Mouse (Mus musculus): ENCODE results near the gene Secisbp2l.

Gene Secisbp2l

GRCm38 (mm10) chr2:125782719-125783109 lies at the start of gene Secisbp2l:
TSS of gene Secisbp2l (minus strand) at chr2:125782870.
- in situ Hi-C loops (cut with MboI, MseI), result no loop called here

- in situ Hi-C loops (cut with MboI, MseI), result no loop called here
These were observed 47.3 kb upstream of the Secisbp2l start for GRCm38 (mm10) chr2:125829924-125830323.

- in situ Hi-C loops (cut with MboI, MseI), result no loop called here
These were observed 45.2 kb upstream of the Secisbp2l start for GRCm38 (mm10) chr2:125827898-125828297.

- in situ Hi-C loops (cut with MboI, MseI), result no loop called here
These were observed 43.5 kb upstream of the Secisbp2l start for GRCm38 (mm10) chr2:125826201-125826600.

GRCm38 (mm10) chr2:125820397-125820796 lies 37.7 kb upstream of the Secisbp2l start:
- in situ Hi-C loops (cut with MboI, MseI), result no loop called here

- in situ Hi-C loops (cut with MboI, MseI), result loop anchor here (5.0 kb wide), 1 partner anchor 257 kb away; no protein-coding TSS in a partner anchor
These were observed 31.4 kb upstream of the Secisbp2l start for GRCm38 (mm10) chr2:125813972-125814595.

GRCm38 (mm10) chr2:125811332-125811731 lies 28.7 kb upstream of the Secisbp2l start:
- in situ Hi-C loops (cut with MboI, MseI), result loop anchor here (5.0 kb wide), 1 partner anchor 254 kb away; no protein-coding TSS in a partner anchor

- in situ Hi-C loops (cut with MboI, MseI), result no loop called here
These were observed 26.9 kb upstream of the Secisbp2l start for GRCm38 (mm10) chr2:125809551-125809950.

GRCm38 (mm10) chr2:125805826-125806225 lies 23.2 kb upstream of the Secisbp2l start:
- in situ Hi-C loops (cut with MboI, MseI), result no loop called here

- in situ Hi-C loops (cut with MboI, MseI), result no loop called here
These were observed 19.3 kb upstream of the Secisbp2l start for GRCm38 (mm10) chr2:125801947-125802346.

- in situ Hi-C loops (cut with MboI, MseI), result no loop called here
These were observed 18.4 kb upstream of the Secisbp2l start for GRCm38 (mm10) chr2:125801038-125801437.

- in situ Hi-C loops (cut with MboI, MseI), result no loop called here
These were observed 17.8 kb upstream of the Secisbp2l start for GRCm38 (mm10) chr2:125800428-125800827.

- in situ Hi-C loops (cut with MboI, MseI), result no loop called here
These were observed 15.2 kb upstream of the Secisbp2l start for GRCm38 (mm10) chr2:125797872-125798271.

- in situ Hi-C loops (cut with MboI, MseI), result no loop called here
These were observed 12.4 kb upstream of the Secisbp2l start for GRCm38 (mm10) chr2:125795118-125795517.

GRCm38 (mm10) chr2:125794166-125794565 lies 11.5 kb upstream of the Secisbp2l start:
- in situ Hi-C loops (cut with MboI, MseI), result no loop called here

- in situ Hi-C loops (cut with MboI, MseI), result no loop called here
These were observed 10.2 kb upstream of the Secisbp2l start for GRCm38 (mm10) chr2:125792879-125793261.

GRCm38 (mm10) chr2:125792144-125792878 lies 9.6 kb upstream of the Secisbp2l start:
- in situ Hi-C loops (cut with MboI, MseI), result no loop called here

- in situ Hi-C loops (cut with MboI, MseI), result no loop called here
These were observed 8.8 kb upstream of the Secisbp2l start for GRCm38 (mm10) chr2:125791485-125791885.

GRCm38 (mm10) chr2:125790242-125790641 lies 7.6 kb upstream of the Secisbp2l start:
- in situ Hi-C loops (cut with MboI, MseI), result no loop called here

- in situ Hi-C loops (cut with MboI, MseI), result no loop called here
These were observed 6.6 kb upstream of the Secisbp2l start for GRCm38 (mm10) chr2:125789265-125789664.

GRCm38 (mm10) chr2:125788785-125789184 lies 6.1 kb upstream of the Secisbp2l start:
- in situ Hi-C loops (cut with MboI, MseI), result no loop called here

GRCm38 (mm10) chr2:125788351-125788750 lies 5.7 kb upstream of the Secisbp2l start:
- in situ Hi-C loops (cut with MboI, MseI), result no loop called here

- in situ Hi-C loops (cut with MboI, MseI), result no loop called here
These were observed 2.4 kb upstream of the Secisbp2l start for GRCm38 (mm10) chr2:125785021-125785420.

Data from T-helper 1 cell (primary cell).